Mouse (Mus musculus) hindbrain, embryonic 16.5 days (tissue): ENCODE measurements around the gene Ltbp4. TPM values are rescaled to one million over a fixed set of nuclear protein-coding genes. Genes with fewer than 3 reads are reported as not detected.

Experiments used
- ATAC-seq: fragments of 200-750 bp; cut with Nextera tagmentation; 2 replicates; pipeline ENCODE4 v1.8.0; 2017; ENCODE audit warnings: moderate TSS enrichment, moderate library complexity
- H3K27ac ChIP-seq: fragments of 300-500 bp; sonication (generic); 2 replicates; pipeline ENCODE4 v1.5.1; 2014; ENCODE audit warnings: low read depth, mild to moderate bottlenecking, control low read depth, low read length, moderate library complexity
- H3K27me3 ChIP-seq: fragments of 300-500 bp; sonication (generic); replicated peaks from 2 replicates; pipeline ENCODE4 v1.6.1; 2014; ENCODE audit warnings: low read length; ENCODE audit not compliant: control insufficient read depth, insufficient read depth
- H3K36me3 ChIP-seq: fragments of 300-500 bp; sonication (generic); 2 replicates; pipeline ENCODE4 v1.6.1; 2014; ENCODE audit warnings: mild to moderate bottlenecking, low read length, moderate library complexity, mixed read lengths; ENCODE audit not compliant: control insufficient read depth, insufficient read depth
- H3K4me1 ChIP-seq: fragments of 300-500 bp; sonication (generic); 2 replicates; pipeline ENCODE4 v1.6.1; 2014; ENCODE audit warnings: low read depth, low read length; ENCODE audit not compliant: control insufficient read depth, insufficient read depth
- H3K4me2 ChIP-seq: fragments of 300-500 bp; sonication (generic); 2 replicates; pipeline ENCODE4 v1.6.1; 2014; ENCODE audit warnings: mild to moderate bottlenecking, low read length, control low read depth, moderate library complexity
- H3K4me3 ChIP-seq: fragments of 300-500 bp; sonication (generic); 2 replicates; pipeline ENCODE4 v1.5.1; 2014; ENCODE audit warnings: mild to moderate bottlenecking, low read length, control low read depth, moderate library complexity
- H3K9ac ChIP-seq: fragments of 300-500 bp; sonication (generic); 2 replicates; pipeline ENCODE4 v1.6.1; 2014; ENCODE audit warnings: low read depth, mild to moderate bottlenecking, control low read depth, low read length, moderate library complexity
- H3K9me3 ChIP-seq: fragments of 300-500 bp; sonication (generic); 2 replicates; pipeline ENCODE4 v1.6.1; 2014; ENCODE audit warnings: mild to moderate bottlenecking, low read length, moderate library complexity; ENCODE audit not compliant: control insufficient read depth
- WGBS: fragments of 180-500 bp; shearing (Covaris S2); extraction: QIAGEN DNeasy Blood & Tissue Kit; methylation state at CpG from one replicate; pipeline ENCODE4 v1.1.7; 2014; 5-methylcytosine and 5-hydroxymethylcytosine counted together
- polyA plus RNA-seq: library from polyadenylated mRNA; unstranded; fragments of >200 nt; fragmentation: Nextera tagmentation; extraction: Ambion mirVana; gene quantifications from 2 replicates; pipeline ENCODE4 v1.2.1, GENCODE M21; 2015

Ltbp4 gene
- polyA plus RNA-seq, 1 experiment from 2014 or later = 14.1 TPM

DNA sequence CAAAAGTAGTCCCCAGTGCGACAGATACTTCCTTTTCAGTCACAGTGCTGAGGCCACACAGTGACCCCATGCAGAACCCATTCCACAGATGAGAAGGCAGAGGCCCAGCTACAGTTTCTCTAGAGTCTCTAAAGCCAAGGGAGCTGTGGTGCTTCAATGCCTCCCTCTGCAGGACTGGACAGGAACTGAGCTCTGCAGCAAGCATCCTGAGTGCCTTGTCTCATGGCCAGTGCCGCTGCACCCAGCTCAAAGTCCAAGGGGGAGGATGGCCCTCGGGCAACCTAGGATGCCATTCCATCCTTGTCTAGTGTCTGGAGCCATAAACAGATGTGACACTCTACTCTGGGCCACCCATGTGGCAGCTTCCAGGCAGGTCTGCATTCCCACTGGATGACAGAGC lies 81.8 kb downstream of the Ltbp4 start:
- H3K36me3 ChIP-seq = no peaks in the 10 kb centered on the region
- H3K4me2 ChIP-seq = no peak overlapping the region
- no peak for ATAC-seq
- H3K9me3 ChIP-seq = no peaks in the 10 kb centered on the region
- H3K27ac ChIP-seq = no peak overlapping the region
- 76% methylated on average over 3 of the region's 3 CpGs for WGBS
- H3K9ac ChIP-seq = no peak overlapping the region
- no peaks in the 10 kb centered on the region for H3K27me3 ChIP-seq
- no peak overlapping the region for H3K4me3 ChIP-seq
- H3K4me1 ChIP-seq = peaks cover 16% of the 10 kb centered on the region

Other genes with a start within 250 kb of the Ltbp4 start
- 0.16 and 0.34 TPM in 2 replicates for gene Cyp2f2, start 217.8 kb downstream of the Ltbp4 start, polyA plus RNA-seq
- 0.13 and 0.30 TPM in 2 replicates for gene Cyp2t4, start 184.0 kb downstream of the Ltbp4 start, polyA plus RNA-seq
- gene Egln2, start 170.9 kb downstream of the Ltbp4 start, polyA plus RNA-seq = 92.7 and 102 TPM in 2 replicates
- 112 and 118 TPM in 2 replicates for gene Rab4b, start 158.8 kb downstream of the Ltbp4 start, polyA plus RNA-seq
- gene Gm21983, start 156.6 kb downstream of the Ltbp4 start, polyA plus RNA-seq = not detected in 2 replicates
- gene Mia, start 156.5 kb downstream of the Ltbp4 start, polyA plus RNA-seq = 30.3 and 40.5 TPM in 2 replicates
- 2.7 and 3.7 TPM in 2 replicates for gene BC024978, start 141.9 kb downstream of the Ltbp4 start, polyA plus RNA-seq
- gene Snrpa, start 141.4 kb downstream of the Ltbp4 start, polyA plus RNA-seq = 177 and 194 TPM in 2 replicates
- 5.7 and 5.9 TPM in 2 replicates for gene Itpkc, start 109.0 kb downstream of the Ltbp4 start, polyA plus RNA-seq
- 21.8 and 23.9 TPM in 2 replicates for gene Coq8b, start 104.7 kb downstream of the Ltbp4 start, polyA plus RNA-seq
- 54.4 and 59.5 TPM in 2 replicates for gene Numbl, start 79.3 kb downstream of the Ltbp4 start, polyA plus RNA-seq
- gene Shkbp1, start 18.3 kb upstream of the Ltbp4 start, polyA plus RNA-seq = 31.6 and 38.0 TPM in 2 replicates
- not detected in 2 replicates for gene Gm20479, start 19.7 kb upstream of the Ltbp4 start, polyA plus RNA-seq
- gene Sptbn4, start 110.0 kb upstream of the Ltbp4 start, polyA plus RNA-seq = 3.1 and 3.7 TPM in 2 replicates
- gene Blvrb, start 110.3 kb upstream of the Ltbp4 start, polyA plus RNA-seq = 23.4 and 23.7 TPM in 2 replicates
- 9.7 and 10.7 TPM in 2 replicates for gene Sertad3, start 136.1 kb upstream of the Ltbp4 start, polyA plus RNA-seq
- 9.8 and 11.4 TPM in 2 replicates for gene Sertad1, start 149.2 kb upstream of the Ltbp4 start, polyA plus RNA-seq
- gene Prx, start 161.6 kb upstream of the Ltbp4 start, polyA plus RNA-seq = 1.8 and 1.9 TPM in 2 replicates
- gene Hipk4, start 185.6 kb upstream of the Ltbp4 start, polyA plus RNA-seq = 1.4 and 1.5 TPM in 2 replicates
- 231 and 263 TPM in 2 replicates for gene Pld3, start 215.5 kb upstream of the Ltbp4 start, polyA plus RNA-seq
- 33.7 and 35.7 TPM in 2 replicates for gene 2310022A10Rik, start 215.5 kb upstream of the Ltbp4 start, polyA plus RNA-seq